Mouse (Mus musculus) CD4-positive, CD25-positive, alpha-beta regulatory T cell, adult 9 weeks (primary cell): ENCODE data around the gene Med26. TPM values are rescaled to one million over a fixed set of nuclear protein-coding genes. Genes with fewer than 3 reads are reported as not detected.

ENCODE experiments used
- polyA plus RNA-seq: library from polyadenylated mRNA; unstranded; fragments of 100-300 nt; shearing (Covaris generic); gene quantifications from one replicate; pipeline ENCODE4 v1.2.1, GENCODE M21; 2017

Gene Med26
- polyA plus RNA-seq: 5.5 TPM

DNA sequence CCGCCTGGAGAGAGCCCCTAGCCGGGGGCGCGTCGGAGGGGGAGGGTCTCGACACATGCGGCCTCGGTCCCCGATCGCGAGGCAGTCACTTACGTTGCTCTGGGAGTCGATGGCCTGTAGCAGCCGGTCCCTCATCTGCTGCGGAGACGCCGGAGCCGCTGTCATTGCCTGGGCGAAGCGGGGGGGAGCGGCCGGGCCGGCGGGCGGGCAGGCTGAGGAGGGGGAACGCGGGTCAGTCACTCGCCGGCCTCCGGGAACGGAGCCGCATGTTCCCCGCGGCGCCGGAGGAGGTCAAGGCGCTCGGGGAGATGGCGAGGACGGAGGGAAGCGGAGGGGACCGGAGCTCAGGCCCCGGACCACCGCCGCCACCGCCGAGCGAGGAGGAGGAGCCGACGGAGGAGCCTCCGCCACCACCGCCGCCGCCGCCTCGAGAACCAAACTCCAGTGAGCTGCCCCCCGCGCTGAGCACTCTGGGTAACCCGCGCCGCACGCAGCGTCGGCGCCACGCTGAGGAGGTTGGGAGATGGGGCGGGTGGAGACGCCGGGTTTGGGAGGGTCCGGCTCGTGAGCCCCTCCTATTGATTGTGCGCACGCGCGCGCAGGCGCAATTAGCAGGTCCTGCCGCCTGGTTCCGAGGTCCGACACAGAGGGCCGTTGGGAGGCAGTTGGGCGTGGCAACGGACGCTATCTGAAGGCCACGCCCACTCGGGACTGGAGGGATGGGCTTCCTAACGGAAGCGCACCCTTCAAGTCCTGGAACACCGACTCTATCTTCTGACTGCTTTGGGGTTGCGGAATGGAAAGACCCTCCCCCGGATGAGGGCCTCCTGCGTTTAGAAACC is at the start of gene Med26:
Gene Med26, minus strand, starts transcription at position 469 of the 842 bp plus-strand sequence.

DNA sequence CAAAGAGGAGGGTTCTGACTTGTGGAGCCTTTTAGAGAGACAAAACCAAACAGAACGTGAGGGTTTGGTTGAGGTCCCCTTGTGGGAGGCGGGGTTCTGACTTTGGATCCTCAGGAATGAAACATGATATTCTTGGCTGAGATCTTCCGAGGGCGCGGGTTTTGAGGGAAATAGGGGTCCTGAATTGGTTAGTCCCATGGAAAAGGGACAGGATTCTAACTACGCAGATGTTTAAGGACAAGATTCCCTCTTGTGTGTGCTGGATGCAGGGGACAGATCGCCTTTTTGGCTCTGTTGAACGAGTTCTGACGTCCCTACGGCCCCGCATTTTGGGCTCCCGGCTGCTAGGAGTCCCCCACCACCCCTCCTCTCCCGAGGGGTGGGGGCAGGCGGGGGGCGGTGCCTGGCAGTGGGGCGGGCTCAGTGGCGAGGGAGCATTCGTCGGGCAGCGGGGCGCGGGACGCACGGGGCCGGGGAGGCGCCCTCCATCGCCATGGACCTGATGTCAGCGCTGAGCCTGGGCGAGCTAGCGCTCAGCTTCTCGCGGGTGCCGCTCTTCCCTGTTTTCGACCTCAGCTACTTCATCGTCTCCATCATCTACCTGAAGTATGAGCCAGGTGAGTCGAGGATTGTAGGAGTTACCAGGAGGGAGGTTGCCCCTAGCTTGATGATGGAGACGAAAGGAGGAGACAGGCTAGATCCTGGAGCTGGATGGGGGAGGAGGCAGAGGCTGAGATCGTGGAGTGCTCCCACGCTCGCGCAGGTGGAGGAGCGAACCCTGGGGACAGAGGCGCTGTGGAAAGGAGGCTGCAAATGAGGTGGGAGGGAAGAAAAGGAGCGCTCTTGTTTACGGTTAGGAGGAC is 23.8 kb upstream of the Med26 start, which contains the start of gene Tmem38a:
Gene Tmem38a, plus strand, starts transcription at position 445 of the 863 bp plus-strand sequence.

DNA sequence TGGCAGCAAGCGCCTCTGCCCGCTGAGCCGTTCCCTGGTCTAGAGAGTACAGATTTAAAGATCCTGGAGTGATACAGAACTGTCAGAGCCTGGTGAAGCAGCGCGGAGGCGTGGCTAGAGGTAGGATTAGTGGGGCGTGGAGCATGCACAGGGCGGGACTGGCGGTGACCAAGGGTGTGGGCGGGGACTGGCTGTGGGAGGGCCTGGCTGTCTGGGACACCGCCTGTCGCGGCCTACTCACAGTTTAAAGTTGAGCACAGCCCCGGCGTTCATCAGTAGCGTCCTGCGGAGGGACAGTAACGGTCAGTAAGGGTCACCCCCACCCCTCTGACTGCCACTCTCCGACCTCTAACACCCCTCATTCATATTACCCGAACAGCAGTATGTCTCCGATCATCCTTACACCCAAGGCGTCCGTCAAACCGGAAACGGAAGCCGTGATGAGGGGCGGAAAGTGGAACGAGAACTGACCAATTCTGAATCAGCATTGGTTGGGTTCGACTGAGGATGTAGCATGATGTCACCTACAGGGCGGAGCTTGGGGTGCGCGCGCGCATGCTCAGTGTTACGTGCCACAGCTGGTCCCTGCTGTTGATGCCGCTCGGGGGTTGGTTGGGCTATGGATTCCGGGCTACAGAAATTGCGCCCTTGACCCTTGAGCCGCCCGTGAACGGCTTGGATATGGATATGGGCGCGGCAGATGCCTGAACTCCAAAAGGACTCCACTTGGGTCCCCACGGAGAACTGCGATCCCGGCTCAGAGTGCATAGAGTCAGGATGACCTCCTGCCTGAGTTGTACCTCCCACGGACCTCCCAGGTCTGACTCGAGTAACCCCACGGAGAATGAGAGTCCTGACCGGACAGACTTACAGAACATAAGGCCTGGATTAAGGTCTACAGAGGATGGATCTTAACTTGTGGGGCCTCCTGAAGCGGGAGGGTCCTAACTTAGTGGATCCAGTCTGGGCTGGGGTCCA is 22.9 kb upstream of the Med26 start, which contains the start of gene Smim7:
Gene Smim7, minus strand, starts transcription at position 456 of the 978 bp plus-strand sequence.

DNA sequence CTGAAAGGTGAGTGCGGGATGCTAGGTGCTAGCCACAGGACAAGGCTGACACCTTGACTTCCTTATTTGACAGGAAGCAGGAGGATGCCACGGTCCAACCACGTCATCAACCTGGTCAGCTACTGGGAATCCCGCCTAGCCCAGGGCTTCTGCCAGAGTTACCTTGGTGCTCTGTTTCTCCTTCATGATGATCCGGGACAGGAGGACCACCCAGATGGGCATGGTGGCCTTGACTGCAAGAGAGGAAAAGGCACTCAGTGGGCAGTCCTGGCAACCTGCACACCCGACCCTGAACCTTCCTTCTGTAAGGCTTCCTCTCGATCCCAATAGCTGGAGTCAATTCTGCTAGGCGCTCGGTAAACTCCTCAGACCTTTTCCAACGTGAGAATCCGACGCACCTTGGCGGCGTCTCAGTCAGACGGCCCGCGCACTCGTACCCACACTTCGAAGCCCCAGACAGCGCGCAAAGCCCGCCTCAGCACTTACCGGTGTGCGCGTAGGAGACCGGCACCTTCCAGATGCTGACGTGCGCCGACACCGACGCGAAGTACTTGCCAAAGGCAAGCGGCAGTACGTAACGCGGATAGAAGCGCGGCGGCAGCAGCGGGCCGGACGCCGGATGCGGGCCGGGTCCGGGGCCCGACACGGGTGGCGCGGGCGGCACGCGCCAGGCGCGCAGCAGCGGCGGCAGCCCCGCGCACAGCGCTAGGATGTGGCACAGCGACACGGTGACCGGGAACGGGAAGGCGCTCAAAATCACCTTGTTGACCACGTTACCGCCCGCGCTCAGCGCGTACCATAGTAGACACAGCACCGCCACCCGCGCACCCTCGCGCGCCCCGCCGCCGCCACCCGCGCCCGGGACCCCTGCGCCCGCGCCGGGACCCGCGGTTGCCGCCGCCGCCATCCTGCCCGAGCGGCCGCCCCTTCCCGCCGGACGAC is 56.1 kb downstream of the Med26 start, which contains the start of gene Slc35e1:
Gene Slc35e1, minus strand, starts transcription at position 935 of the 942 bp plus-strand sequence.

DNA sequence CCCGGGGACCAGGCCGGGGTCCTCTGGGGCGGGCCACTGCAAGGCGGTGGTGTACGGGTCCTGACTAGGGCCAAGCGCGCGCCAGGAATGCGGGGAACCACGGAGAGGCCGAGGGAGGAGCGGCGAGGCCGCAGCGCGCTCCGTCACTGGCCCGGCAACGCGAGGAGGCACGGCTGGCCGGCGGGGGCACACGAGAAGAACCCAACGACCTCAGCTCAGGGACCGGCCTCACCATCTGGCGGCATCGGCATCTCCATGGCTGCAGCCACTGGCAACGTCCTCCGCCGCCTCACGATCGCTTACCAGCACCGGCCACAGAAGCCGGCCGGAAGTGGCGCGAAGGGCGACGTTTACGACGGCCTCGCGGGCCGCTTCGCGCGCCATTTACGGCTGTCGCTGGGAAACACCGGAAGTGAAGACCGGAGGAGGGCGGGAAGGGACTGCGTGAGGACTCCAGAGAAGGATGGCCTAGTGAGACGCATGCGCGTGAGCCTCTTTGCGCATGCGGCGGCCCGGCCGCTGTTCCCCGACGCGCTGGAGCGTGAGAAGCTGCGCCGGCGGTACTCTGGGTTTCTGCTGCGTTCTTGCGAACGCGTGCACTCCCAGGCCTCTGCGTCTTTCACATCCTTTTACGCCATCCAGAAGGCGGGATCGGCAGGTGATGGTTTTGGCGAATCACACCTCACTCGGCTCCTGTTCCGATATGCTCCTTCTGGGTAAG is 73.1 kb downstream of the Med26 start, which contains the start of gene Cherp:
Gene Cherp, minus strand, starts transcription at position 401 of the 721 bp plus-strand sequence.

Other genes with a start within 250 kb of the Med26 start
- gene Gm10282, start 243.0 kb downstream of the Med26 start, polyA plus RNA-seq: 3.9 TPM
- 15.6 TPM for gene Klf2, start 229.2 kb downstream of the Med26 start, polyA plus RNA-seq
- gene Eps15l1, start 126.8 kb downstream of the Med26 start, polyA plus RNA-seq: 53.4 TPM
- 0.88 TPM for gene Calr3, start 104.4 kb downstream of the Med26 start, polyA plus RNA-seq
- 10.5 TPM for gene 1700030K09Rik, start 104.4 kb downstream of the Med26 start, polyA plus RNA-seq
- 125 TPM for gene Cherp, start 73.0 kb downstream of the Med26 start, polyA plus RNA-seq
- gene Slc35e1, start 55.7 kb downstream of the Med26 start, polyA plus RNA-seq: 4.9 TPM
- 77.4 TPM for gene Smim7, start 22.8 kb upstream of the Med26 start, polyA plus RNA-seq
- 2.2 TPM for gene Tmem38a, start 23.8 kb upstream of the Med26 start, polyA plus RNA-seq
- 0.20 TPM for gene Nwd1, start 98.4 kb upstream of the Med26 start, polyA plus RNA-seq
- 280 TPM for gene Sin3b, start 175.0 kb upstream of the Med26 start, polyA plus RNA-seq
- 12.6 TPM for gene F2rl3, start 213.6 kb upstream of the Med26 start, polyA plus RNA-seq